ENCODE assay signal across 7 mouse cellular contexts in the genomic region with DNA sequence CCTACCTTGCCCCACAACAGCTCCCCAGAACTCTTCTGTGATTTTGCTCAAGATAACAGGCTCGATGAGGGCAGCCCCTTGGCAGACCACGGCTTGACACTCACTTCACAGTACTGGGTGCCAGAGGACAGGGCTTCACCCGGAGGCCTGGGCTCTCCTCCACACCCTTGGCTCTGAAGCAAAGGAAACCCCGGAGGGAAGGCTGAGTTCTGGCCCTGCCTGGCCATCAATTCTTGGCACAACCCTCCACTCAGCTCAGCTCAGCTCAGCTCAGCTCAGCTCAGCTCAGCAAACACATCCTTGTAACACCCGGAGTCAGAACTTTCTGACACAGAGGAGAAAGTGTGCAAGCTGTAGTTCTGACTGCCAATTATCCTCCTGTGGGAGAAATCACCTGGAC. TPM values are rescaled to one million over a fixed set of nuclear protein-coding genes. Genes with fewer than 3 reads are reported as not detected.
DNase-seq lines count a peak whose midpoint lies in the region; ATAC-seq lines count a peak whose summit lies in the region.

No protein-coding gene starts in this region.

- H3K27ac ChIP-seq in hindbrain, embryonic 15.5 days (replicated peaks), result peak overlapping the region; percentile 64
- H3K27ac ChIP-seq in midbrain, embryonic 12.5 days (replicated peaks), result peak overlapping the region; percentile 46

- no peak for ATAC-seq in hindbrain, embryonic 15.5 days (ENCODE audit: low FRiP score, low read depth)
- ATAC-seq in midbrain, embryonic 12.5 days (ENCODE audit: low FRiP score, low read depth), result no peak
- ATAC-seq in monocyte, adult 5-6 weeks (replicated peaks; ENCODE audit: insufficient number of reproducible peaks, low FRiP score, low TSS enrichment, poor library complexity, severe bottlenecking), result no peak

- 36% methylated on average over 5 of the region's 5 CpGs for WGBS in hindbrain, embryonic 15.5 days
- 76% methylated on average over 5 of the region's 5 CpGs for WGBS in midbrain, embryonic 12.5 days

- no peaks in the 10 kb centered on the region for H3K27me3 ChIP-seq in hindbrain, embryonic 15.5 days
- no peaks in the 10 kb centered on the region for H3K27me3 ChIP-seq in midbrain, embryonic 12.5 days

- H3K9ac ChIP-seq in hindbrain, embryonic 15.5 days, result no peak overlapping the region
- H3K9ac ChIP-seq in midbrain, embryonic 12.5 days (replicated peaks), result no peak overlapping the region

- H3K4me1 ChIP-seq in hindbrain, embryonic 15.5 days (replicated peaks), result peaks cover 70% of the 10 kb centered on the region
- peaks cover 72% of the 10 kb centered on the region for H3K4me1 ChIP-seq in midbrain, embryonic 12.5 days

- no peak overlapping the region for H3K4me2 ChIP-seq in hindbrain, embryonic 15.5 days
- H3K4me2 ChIP-seq in midbrain, embryonic 12.5 days (replicated peaks), result no peak overlapping the region

- peak; percentile 56 for DNase-seq in ovary, adult 18-20 months (ENCODE audit: low spot score)
- DNase-seq in ovary, postnatal 10 days (ENCODE audit: low spot score), result no peak
- peak; percentile 71 to 77 for DNase-seq in gastrocnemius, adult 8-10 months (ENCODE audit: low spot score in 2 of 2)
- no peak for DNase-seq in thymus, postnatal 36 days

- H3K4me3 ChIP-seq in hindbrain, embryonic 15.5 days, result no peak overlapping the region
- H3K4me3 ChIP-seq in midbrain, embryonic 12.5 days, result no peak overlapping the region

- H3K36me3 ChIP-seq in hindbrain, embryonic 15.5 days, result no peaks in the 10 kb centered on the region
- no peaks in the 10 kb centered on the region for H3K36me3 ChIP-seq in midbrain, embryonic 12.5 days

- H3K9me3 ChIP-seq in hindbrain, embryonic 15.5 days, result no peaks in the 10 kb centered on the region
- H3K9me3 ChIP-seq in midbrain, embryonic 12.5 days, result no peaks in the 10 kb centered on the region

RNA-seq across cellular contexts. Expression of gene Ncor2, which starts 30.3 kb away (rescaled TPM):
- 100 to 1,000 TPM in 1 of 4 experiments, 10 to 100 TPM in 3; 93.5 to 117 (median 97.9) TPM for total RNA-seq in gastrocnemius, adult 8-10 months (2022)
- polyA plus RNA-seq in hindbrain, embryonic 15.5 days (2015; fragmentation: Nextera tagmentation; extraction: Ambion mirVana), result 26.3 and 28.7 TPM in 2 replicates
- polyA plus RNA-seq in midbrain, embryonic 12.5 days (2016; fragmentation: Nextera tagmentation; extraction: Ambion mirVana), result 24.5 and 25.1 TPM in 2 replicates
- total RNA-seq in monocyte, adult 5-6 weeks (2017), result 14.4 to 63.8 TPM (median 24.3 TPM) in 3 replicates

Comparison
In these comparisons a context has a peak if more than half of its experiments do, and no peak if none do; other contexts are left out.
1. DNase-seq: peak in ovary, adult 18-20 months (single experiment) and gastrocnemius, adult 8-10 months (2 of 2); none in ovary, postnatal 10 days (single experiment) and thymus, postnatal 36 days (0 of 2).